Mouse (Mus musculus) cortical plate, adult 2 months (tissue): ENCODE results near the gene Dnajb1. TPM values are rescaled to one million over a fixed set of nuclear protein-coding genes. Genes with fewer than 3 reads are reported as not detected.

Experiments used
- H3K27ac ChIP-seq: fragments of 200-500 bp; 2 replicates; pipeline ENCODE4 v1.5.1; 2012; ENCODE audit warnings: low read length, control low read depth, inconsistent platforms; ENCODE audit not compliant: insufficient read depth
- H3K4me1 ChIP-seq: fragments of 200-500 bp; 2 replicates; pipeline ENCODE4 v1.6.1; 2011; ENCODE audit warnings: low read length; ENCODE audit not compliant: control insufficient read depth, insufficient read depth
- H3K4me3 ChIP-seq: fragments of 200-500 bp; 2 replicates; pipeline ENCODE4 v1.5.1; 2011; ENCODE audit warnings: mild to moderate bottlenecking, low read length, control low read depth; ENCODE audit not compliant: insufficient read depth
- CTCF ChIP-seq: fragments of 200-500 bp; IDR thresholded peaks from 2 replicates; pipeline ENCODE4 v1.5.1; 2011; ENCODE audit warnings: mild to moderate bottlenecking, control low read depth, low read length; ENCODE audit not compliant: insufficient read depth; ENCODE audit errors: extremely low read depth
- POLR2A ChIP-seq: fragments of 200-500 bp; IDR thresholded peaks from 2 replicates; pipeline ENCODE4 v1.6.1; 2011; ENCODE audit warnings: mild to moderate bottlenecking, low read length, control low read depth; ENCODE audit not compliant: insufficient read depth; ENCODE audit errors: extremely low read depth
- polyA plus RNA-seq: library from polyadenylated mRNA; depleted of rRNA; stranded (reverse); fragments of >200 nt; gene quantifications from 2 replicates; pipeline ENCODE4 v1.2.3, GENCODE M21; 2012; rRNA removed

The Dnajb1 gene
- 39.7 and 41.9 TPM in 2 replicates for polyA plus RNA-seq

DNA sequence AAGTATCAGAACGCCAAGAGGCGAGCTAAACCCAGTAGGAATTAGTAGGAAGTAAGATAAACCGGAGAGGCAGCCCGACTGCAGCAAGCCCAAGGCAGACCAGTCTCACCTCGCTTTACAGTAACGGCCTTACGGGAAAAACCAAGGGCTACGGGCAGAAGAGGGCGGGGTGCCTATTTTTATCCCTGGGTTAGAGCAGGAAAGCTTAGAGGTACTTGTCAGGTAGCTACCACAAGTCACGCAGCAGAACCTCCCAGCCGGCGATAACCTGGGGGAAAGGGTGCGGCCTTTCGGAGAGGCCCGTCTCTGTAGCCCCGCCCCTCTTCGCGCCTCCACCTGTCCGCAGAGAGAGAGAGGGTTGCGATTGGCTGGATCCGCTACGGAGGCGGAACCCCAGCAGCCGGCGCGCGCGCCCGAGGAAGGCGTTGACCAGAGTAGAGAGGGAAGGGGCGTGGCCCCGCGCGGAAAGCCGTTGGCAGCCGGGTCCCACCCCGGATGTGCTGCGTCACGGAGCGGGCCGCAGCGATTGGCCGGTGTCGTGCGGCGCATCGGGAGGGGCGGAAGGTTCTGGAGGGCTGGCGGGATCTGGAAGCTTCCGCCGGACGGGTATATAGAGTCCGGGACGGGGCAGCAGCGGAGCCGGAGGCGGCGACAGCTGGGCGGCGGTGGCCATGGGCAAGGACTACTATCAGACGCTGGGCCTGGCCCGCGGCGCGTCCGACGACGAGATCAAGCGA is at the start of gene Dnajb1, which contains the start of gene Tecr:
Gene Dnajb1, plus strand, starts transcription at position 533 of the 737 bp plus-strand sequence.
Gene Tecr, minus strand, starts transcription at position 311 of the 737 bp plus-strand sequence.
- H3K27ac ChIP-seq = peak within 1 kb of the TSS; percentile 96
- H3K4me1 ChIP-seq = peaks cover 11% of the 10 kb centered on the region
- TF ChIP-seq POLR2A (peak; percentile 78), CTCF (no peak)
- H3K4me3 ChIP-seq = peak within 1 kb of the TSS; percentile 50

DNA sequence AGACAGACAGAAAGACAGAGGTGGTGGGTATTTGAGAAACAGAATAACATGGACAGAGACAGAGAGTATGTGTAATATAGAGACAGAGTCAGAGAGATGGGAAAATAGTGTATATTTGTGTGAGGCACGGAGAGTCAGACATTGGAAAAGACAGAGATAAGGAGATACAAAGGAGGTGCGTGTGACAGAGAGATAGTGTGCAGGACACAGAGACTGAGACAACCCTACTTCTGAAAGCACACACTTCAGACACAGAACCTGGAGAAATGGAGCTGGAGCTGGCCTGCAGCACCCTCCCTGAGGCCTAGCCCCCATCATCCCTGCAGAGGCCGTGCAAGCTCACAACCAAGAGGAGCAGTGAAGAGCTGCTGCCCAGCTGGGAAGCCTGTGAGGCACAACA is 45.3 kb upstream of the Dnajb1 start:
- Histone ChIP-seq H3K4me1 (no peaks in the 10 kb centered on the region; the same call in 1 of the 2 replicates), H3K4me3 (no peak overlapping the region), H3K27ac (no peak overlapping the region)
- TF ChIP-seq CTCF = no peak
- TF ChIP-seq POLR2A = no peak

DNA sequence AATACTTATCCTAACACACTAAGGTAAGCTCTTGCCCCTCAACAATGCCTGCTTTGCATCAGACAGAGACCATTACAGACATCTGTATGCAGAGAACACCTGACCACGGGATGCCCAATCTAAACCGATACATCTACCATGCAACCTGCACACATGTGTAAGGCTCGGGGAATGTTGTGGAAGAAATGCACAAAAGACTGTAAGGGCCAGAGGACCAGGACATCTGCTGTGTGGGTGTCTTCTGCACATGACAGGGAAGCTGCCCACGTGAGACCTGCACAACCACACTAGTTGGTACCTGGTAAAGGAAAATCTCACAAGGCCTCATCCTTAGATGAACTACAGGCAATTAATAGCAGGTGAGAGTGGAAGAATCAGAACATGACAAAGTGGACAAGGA is 44.7 kb upstream of the Dnajb1 start:
- no peak for TF ChIP-seq CTCF
- no peak for TF ChIP-seq POLR2A
- Histone ChIP-seq H3K4me3 (no peak overlapping the region), H3K27ac (no peak overlapping the region), H3K4me1 (peaks cover 2% of the 10 kb centered on the region)

DNA sequence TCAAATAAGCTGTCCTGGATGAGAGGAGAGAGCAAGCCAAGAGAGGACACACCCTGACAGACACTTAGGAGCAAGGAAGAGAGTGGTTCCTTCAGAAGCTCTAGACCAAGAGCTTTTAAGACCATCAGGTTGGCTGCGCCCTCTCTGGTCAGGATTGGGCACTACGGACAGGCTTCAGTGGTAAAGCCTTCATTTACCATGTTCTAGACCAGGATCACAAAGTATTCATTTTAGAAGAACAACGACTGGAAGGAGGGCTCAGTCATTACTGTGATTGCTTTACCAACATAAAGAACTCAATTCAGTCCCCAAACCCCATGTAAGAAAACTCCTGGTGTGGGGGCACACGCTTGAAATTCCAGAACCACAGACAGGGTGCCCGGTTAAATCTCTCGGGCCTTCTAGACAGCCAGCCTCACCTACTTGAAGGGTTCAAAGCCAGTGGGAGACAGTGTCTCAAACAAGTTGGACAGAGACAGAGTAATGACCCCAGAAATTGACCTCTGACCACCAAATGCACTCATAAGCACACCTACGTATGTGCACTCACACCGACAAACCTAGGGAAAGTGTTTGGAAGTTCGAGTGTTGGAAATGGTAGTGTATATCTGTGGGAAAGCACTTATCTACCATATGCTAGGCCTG is 42.1 kb upstream of the Dnajb1 start:
- Histone ChIP-seq H3K4me1 (peaks cover 5% of the 10 kb centered on the region), H3K4me3 (no peak overlapping the region), H3K27ac (no peak overlapping the region)
- no peak for TF ChIP-seq POLR2A
- TF ChIP-seq CTCF = no peak

DNA sequence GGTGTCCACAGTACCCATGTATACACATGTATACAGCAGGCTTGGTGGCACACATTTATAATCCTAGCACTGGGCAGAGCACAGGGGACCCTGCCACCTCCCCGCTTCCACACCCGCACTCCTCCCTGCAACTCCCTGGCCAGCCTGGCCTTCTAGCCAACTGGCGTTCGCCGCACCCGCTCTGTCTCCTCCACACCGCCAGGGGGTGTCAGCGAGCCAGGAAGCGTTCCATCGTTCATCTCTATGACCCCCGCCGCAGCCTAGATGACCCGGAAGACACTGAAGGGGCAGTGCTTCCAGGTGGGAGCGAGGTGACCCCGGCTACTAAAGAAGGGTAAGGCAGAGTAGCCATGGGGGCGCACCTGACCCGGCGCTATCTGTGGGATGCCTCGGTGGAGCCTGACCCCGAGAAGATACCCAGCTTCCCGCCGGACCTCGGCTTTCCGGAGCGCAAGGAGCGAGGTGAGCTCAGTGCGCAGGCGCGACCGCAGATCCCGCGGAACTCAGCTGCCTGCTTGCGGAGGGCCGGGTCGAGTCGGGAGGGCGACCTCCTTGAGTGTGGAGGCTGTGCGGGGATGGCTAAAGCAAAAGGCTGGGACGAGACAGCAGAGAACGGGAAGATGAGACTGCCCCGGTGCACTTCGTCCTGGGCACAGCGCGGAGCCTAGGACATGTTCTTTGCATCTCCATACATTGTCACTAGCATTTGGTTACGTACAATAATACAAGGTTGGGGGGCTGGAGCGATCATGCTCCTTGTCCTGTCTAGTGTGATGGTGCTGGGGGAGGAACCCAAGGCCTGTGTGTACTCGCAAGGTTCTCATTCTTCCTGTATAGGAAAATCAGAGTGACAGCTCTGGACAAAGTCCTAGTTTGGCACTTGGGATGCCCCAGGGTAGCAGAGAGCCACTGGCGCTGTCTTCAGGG is 41.3 kb upstream of the Dnajb1 start, which contains the start of gene Ndufb7:
Gene Ndufb7, plus strand, starts transcription at position 203 of the 927 bp plus-strand sequence.
- peaks cover 5% of the 10 kb centered on the region for H3K4me1 ChIP-seq
- peak within 1 kb of the TSS; percentile 83 for H3K27ac ChIP-seq
- TF ChIP-seq POLR2A = peak; percentile 63; the same call in 1 of the 2 replicates
- TF ChIP-seq CTCF = peak; percentile 82
- H3K4me3 ChIP-seq = peak within 1 kb of the TSS; percentile 90

DNA sequence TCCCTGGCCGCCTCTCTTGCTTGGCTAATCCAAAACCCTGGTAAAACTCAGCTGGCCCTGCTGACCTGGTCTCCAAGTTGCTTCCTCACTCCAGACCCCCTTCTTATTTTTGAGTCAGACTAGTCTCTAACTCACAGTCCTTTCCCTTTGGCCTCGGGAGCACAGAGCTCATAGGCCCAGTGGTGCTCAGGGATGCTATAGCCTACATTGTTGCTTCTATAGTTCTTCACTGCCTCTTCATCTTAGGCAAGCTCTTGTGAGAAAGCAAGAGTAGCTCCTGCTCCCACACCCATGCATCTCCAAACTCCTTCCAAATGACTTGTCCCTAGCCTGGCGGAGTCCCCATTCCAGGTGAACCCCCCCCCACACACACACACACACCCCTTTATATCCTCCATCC is 40.3 kb upstream of the Dnajb1 start:
- TF ChIP-seq POLR2A (no peak), CTCF (no peak)
- Histone ChIP-seq H3K4me3 (peak overlapping the region; percentile 90), H3K27ac (no peak overlapping the region), H3K4me1 (peaks cover 5% of the 10 kb centered on the region)

DNA sequence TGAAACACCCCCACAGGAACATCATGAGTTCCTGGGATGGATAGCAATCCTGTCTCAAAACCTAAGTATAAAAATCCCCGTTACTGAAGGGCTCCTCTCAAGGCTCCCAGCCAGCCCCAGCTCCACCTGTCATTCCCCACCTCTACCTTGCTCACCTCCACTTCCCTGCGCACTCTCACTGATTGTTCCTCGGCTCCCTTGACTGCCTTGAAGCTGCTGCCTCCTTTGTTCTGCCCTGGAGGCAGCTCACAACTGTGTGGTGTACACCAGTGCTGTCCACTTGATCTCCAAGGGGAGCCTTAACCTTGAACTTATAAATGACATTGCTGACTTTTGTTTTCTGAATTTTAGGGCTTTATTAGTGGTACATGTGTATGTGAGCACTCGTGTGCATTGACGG is 39.9 kb upstream of the Dnajb1 start:
- Histone ChIP-seq H3K27ac (no peak overlapping the region), H3K4me1 (peaks cover 5% of the 10 kb centered on the region), H3K4me3 (peak overlapping the region; percentile 90; the same call in 1 of the 2 replicates)
- TF ChIP-seq CTCF = no peak
- no peak for TF ChIP-seq POLR2A

DNA sequence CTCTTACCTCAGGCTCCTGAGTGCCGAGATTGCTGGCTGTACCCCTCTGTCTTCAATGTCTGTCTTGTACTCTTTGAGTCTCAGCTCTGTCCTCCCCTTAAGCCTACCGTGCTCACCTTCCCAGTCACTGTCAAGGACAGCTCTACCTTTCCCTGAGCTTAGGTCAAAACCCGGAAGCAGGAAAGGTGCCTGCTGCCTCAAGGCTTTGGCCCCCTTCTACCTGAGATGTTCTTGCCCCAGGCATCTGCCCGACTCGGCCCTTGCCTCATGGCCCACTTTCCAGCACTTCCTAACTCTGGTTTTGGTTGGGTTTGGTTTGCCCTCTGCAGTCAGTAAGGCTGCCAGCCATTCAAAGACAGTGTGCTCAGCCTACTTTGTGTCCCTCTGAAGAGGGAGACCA is 39.2 kb upstream of the Dnajb1 start:
- H3K4me3 ChIP-seq = no peak overlapping the region
- H3K4me1 ChIP-seq = peaks cover 6% of the 10 kb centered on the region
- no peak overlapping the region for H3K27ac ChIP-seq
- no peak for TF ChIP-seq CTCF

DNA sequence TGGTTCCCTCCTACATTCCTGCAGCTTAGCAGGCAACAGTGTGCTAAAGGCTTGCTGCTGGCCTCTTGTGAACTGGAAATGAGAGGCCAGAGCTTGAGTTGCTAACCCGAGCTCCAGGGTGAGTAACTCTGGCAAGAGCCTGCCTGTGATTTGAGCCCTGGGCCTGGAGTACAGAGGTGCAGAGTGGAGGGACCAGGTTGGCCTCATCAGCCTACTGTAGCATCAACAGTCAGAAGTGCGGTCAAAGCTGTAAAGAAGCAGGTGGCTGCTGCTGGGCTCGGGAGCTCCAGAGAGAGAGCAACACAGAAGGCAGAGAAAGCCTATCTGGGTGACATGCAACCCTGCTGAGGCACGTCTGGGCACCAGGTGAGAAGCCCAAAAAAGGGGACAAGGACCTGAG is 38.8 kb upstream of the Dnajb1 start:
- no peak overlapping the region for H3K27ac ChIP-seq

More for the DNA sequence above, 38.8 kb upstream of the Dnajb1 start:
- peaks cover 6% of the 10 kb centered on the region for H3K4me1 ChIP-seq
- no peak overlapping the region for H3K4me3 ChIP-seq
- TF ChIP-seq CTCF (no peak), POLR2A (no peak)
